Mouse (Mus musculus) thymus, postnatal 10 days (tissue): ENCODE data around the gene Mgmt.

Experiments
- DNase-seq, 2 experiments: peaks; one replicate each; pipeline ENCODE4 v3.0.0; 2021; ENCODE audit warnings: low spot score in 2 of 2

Gene Mgmt

DNA sequence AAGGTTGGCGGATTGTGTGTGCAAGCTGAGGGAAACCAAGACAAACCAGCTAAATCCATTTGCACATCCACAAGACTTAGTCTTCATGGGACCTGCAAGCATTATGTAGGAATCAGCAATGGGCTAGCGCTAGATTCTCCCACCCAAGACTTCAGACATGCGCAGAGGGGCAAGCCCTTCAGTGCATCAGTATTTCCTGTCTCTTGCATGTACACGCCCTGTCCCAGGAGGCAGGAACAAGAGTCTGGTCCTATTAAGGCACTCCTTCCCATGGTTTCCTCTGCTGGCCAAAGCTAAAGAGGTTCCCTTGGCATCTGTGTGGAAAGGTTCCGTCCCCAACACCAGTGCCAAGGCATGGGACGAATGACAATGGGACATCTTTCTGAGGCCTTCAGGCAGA, 166.7 kb downstream of the Mgmt start:
- no peak for DNase-seq

DNA sequence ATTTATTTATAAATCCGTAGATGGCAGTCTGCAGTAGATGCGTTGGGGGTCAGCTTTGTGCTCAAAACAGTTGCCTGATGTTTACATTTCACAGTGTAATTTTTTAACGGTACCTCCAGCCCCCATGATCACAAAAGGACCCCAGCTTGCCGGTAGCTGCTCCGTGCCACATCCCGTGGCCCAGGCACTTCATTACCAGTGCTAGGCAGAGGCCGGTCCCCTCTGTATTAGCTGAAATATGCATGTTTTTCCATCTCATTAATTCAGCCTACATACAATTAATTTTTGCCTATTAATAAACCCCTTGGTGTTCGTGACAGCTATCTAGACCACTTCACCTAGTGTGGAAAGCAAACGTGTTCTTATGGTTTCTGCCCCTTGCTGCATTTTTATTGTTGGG, 169.8 kb downstream of the Mgmt start:
- DNase-seq = no peak

DNA sequence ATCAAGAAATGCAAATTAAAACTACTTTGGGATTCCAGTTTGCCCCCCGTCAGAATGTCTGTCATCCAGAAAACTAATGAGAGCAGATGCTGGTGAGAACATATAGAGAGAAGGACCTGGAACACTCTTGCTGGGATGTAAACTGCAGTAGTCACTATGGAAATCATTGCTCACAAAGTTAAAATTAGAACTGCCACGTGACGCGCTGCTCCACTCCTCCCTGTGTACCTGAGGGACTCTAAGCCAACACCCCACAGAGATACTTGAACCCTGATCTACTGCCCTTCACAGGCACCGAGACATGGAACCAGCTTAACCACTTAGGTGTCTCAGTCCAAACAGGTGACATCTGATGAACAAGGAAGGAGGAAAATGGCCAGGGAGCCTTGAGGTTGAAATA, 171.0 kb downstream of the Mgmt start:
- no peak for DNase-seq

DNA sequence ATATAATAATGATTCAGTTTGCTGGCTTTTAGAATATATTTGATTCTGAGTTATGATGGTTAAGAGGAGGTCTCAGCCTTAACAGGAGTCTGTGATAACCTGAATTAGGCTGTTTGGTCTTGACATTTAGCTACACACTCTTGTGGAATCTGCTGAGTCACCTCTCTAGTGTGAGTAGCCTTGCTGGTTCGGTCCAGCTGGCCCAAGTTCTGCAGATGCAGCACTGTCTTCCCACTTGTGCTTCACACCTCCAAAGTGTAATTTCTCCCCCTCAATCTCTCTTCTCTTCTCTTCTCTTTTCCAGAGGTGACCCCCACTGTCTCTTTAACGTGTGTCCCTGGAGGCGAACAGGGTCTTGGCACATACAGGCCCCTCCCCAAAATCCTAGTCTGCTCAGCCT, 171.8 kb downstream of the Mgmt start:
- DNase-seq = no peak

DNA sequence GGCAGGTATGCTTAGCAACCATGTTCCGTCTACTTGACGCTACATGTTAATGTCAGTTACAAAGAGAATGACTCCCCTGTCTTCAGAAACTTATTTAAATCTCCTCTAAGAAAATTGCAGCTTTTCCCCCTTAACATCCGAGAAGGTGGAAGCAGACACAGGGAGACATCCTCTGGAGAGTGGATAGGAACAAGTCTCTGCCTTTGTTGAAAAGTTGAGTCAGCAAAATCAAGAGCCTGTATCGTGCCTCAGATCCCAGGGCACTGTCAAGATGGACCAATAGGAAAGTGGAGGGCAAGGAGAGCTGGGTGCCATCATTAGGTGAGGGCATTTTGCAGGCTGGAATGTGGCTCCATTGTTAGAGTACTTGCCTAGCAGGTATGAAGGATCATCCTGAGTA, 172.6 kb downstream of the Mgmt start:
- DNase-seq = no peak

DNA sequence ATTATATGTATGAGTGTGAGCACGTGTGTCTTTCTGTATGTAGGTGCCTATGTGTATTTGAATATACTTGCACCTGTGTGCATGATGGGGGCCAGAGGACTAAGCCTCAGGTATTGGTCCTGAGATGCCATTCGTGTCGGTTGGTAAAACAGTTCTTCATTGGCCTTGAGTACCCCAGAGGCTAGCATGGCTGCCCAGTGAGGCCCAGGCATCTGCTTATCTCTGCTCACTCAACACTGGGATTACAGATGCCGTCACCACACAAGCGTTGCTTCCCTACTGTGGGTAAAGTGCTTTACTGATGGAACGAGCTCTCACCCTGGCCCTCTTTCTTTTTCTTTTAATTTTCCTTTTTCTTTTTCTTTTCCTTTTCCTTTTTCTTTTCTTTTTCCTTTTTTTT, 173.3 kb downstream of the Mgmt start:
- DNase-seq = no peak

DNA sequence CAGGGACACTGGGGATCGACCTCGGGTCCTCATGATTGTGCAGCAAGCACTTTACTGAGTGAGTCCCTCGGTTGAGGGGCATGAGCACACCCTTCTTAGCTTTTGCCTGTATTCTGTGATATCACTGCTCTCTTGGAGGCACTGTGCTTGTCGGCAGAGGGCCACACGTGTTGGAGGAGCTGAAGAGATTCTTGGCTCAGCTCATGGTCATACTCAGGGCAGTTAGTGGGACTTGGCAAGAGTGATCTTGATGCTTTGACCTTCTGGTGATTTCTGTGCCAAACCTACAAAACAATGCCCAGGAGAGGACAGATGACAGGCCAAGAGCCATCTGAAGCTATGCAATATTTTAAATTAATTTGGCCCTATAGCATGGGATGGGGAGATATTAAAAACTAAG, 174.4 kb downstream of the Mgmt start:
- no peak for DNase-seq

DNA sequence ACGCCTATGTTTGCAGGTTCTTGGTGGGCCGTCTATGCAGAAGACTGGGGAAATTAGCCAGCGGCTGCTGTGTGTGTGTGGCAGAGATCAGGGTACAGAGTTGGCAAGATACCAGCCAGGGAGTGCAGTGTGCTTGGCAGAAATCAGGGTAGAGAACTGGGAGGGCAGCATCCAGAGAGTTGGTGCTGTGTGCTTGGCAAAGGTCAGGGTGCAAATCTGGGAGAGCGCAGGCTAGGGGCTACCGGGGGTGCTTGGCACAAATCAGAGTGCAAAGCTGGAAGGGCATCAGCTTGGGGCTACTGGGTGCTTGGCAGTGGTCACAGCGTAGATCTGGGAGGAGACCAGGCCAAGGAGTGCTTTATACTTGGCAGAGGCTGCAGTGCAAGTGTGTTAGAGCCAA, 175.4 kb downstream of the Mgmt start:
- DNase-seq = no peak

DNA sequence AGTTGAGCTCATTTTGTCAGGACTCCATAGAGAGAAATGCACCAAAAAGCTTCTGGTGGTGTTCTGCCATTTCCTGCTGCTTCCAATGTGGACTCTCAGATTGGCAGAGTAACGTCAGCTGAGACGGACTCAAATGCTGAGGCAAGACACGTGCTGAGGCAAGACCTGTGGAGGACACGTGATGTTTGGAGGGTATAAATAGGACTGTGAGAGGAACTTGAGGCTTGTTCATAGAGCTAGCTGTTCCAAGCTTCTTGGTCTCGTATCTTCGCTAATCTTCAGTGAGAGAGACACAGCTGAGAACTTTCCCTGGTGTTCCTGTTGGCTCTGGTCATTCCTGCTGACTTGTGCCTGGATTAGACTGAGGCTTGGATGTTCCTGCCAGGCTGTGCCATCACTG, 176.9 kb downstream of the Mgmt start:
- DNase-seq = no peak

DNA sequence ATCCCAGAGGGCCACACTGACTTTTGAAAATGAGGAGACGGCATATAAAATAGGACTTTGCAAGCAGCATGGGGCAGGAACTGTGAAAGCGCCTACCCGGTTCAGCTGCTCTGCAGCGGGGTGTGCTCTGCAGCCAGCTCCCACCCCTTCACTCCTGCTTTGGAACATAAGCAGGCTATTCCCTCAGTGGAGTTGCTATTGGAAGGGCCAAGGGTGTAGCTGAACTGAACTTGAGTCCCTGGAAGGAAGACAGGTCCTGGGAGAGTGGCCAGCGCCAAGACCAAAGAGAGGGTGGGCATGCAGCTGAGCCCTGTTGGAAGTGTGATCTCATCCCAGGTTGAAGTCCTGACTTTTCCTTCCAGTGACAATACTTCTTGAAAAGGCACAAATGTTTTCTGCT, 179.5 kb downstream of the Mgmt start:
- no peak for DNase-seq

DNA sequence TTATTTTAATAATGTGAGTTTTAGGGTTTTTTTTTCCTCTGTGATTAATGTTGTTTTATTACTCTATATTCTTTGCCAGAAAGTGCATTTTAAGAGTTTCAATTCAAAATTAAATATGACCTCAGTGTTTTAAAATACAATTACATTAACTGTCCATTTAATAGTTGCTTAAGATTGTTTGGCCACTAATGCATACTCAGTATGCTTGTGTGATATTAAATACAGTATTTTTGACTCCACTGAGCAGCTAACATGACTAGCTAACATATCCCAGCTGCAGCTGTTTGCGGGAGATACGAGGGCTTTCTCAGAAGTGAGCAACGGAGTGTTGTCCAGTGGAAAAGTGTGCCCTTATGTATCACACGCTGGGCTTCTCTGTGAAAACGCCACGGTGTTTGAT, 179.9 kb downstream of the Mgmt start:
- DNase-seq = no peak

DNA sequence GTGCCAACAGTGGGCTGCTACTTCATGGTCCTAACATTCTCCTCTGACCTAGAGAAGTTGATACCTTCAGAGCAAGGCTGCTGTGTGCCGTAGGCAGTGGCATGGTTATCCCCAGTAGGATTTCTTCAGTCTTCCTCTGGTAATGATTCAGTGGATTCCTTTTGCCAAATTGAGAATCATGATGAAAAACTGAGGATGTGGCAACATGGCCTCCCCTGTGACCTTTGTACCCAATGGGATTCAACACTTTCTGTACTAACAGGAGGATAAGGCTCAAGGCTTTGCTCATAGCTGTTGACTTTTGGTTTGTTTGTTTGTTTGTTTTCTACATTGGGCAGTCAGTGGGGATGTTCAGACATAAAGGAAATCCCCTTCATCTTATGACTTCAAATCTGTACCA, 180.9 kb downstream of the Mgmt start:
- no peak for DNase-seq

DNA sequence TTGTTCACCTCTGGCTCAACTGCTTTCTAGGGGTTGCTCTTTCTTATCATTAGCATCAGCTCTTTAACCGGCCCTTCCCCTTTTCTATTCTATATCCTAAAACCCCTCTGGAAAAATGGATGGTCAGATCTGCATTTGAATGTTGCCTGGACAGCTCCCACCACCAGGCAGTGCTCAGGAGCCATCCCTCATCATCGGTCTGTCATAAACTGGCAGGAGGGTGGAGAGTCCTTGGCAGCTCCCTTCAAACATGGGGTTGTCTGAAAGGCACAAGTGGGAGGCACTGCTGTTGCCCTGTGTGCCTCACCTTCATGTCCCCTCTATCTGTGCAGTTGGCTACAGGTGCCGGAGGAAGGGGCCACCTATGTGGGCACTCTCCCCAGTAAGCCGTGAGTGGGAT, 185.8 kb downstream of the Mgmt start:
- no peak for DNase-seq

DNA sequence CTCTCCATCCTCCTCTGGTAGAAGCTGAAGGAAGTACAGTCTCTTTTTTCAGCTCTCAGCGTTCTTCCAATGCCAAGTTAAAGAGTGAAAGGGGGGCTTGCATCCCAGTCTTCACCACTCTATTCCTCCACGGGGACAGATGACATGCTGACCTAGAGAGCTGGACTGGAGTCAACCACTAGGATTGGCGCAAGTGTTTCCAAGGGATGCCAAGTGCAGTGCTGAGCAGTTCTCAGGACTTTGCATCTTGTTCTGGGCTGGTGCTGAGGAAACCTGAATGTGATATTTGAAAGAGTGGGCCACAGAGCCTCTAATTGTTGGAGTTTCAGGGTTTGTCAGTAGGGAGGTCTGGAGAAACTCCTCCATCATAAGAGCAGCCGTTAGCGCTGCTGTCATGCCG, 187.8 kb downstream of the Mgmt start:
- no peak for DNase-seq

DNA sequence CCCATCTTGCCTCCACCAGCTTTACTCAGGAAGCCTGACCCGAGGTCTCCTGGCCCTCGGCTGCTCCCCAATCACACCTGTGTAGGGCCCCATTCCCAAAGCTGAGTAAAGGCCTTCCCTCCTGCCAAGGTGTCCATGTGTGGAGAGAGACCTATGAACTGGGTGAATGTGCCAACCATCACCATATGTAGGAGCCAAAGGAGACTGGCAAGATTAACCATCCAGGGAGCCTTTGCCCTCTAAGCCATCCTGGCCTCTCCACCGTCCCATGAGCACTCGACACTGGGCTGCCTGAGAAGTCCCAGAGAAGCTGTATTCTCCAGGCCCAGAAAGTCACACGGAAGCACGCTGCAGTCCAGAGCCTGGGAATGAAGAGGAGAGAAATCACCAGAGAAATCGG, 190.2 kb downstream of the Mgmt start:
- DNase-seq = no peak

DNA sequence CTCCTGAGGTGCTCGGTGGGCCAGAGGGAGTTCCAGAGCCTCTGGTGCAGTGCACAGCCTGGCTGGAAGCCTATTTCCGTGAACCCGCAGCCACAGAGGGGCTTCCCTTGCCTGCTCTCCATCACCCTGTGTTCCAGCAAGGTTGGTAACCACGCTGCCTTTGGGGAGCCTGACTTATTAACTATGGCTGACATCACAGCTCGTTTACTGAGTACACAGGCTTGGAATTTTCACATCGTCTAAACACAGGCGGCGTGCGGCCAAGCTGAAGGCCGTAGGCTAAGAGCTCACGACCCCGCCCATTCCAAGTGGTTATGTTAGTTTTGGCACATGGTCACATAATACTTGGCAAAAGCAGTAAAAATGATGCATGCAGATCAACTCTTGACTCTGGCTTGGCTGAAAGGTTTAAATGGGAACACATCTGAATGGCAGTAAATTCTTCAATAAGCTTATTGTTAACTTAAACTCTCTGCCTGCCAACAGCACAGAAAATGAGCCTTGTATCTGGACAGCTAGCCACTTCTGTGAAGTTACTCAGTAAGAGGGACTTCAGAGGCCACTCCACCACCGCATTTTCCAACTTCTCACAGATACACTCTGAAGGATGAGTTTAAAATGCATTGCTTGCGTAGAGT, 191.7 kb downstream of the Mgmt start:
- no peak for DNase-seq

DNA sequence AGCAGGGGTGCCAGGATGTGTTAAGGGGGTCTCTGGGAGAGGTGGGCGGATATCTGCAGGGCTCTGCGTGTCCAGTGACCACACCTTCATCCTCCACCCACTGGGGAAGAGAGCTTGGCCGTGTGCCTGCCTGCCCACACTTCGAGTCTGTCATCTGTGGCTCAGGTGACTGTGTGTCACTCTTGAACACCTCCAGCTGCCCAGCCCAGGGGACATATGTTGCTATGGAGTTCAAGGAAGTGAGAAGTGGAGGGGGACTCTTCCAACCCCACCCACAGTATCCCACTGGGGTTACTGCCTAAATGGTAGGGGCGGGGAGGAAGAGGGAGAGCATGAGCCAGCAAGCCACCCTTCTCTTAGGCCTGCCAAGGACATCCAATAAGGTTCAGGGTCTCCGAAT, 192.7 kb downstream of the Mgmt start:
- DNase-seq = no peak

DNA sequence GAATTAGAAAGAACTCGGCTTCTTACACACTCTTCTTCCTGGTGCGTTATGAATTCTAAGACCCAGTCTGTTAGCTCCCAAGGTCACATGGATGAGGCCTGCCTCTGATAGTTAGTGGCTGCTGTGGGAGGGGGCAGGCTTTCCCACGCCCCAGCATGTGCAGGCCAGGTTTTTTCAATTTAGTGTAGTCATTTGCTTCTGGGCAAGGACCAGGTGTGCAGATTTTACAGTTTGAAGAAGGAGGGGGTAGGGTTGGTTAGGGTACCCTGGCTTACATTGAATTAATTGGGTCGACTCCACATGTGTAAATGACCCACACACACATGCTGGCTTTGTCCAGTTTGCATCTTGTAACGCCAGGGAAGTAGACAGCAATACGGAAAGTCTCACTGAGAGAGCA, 193.7 kb downstream of the Mgmt start:
- no peak for DNase-seq

DNA sequence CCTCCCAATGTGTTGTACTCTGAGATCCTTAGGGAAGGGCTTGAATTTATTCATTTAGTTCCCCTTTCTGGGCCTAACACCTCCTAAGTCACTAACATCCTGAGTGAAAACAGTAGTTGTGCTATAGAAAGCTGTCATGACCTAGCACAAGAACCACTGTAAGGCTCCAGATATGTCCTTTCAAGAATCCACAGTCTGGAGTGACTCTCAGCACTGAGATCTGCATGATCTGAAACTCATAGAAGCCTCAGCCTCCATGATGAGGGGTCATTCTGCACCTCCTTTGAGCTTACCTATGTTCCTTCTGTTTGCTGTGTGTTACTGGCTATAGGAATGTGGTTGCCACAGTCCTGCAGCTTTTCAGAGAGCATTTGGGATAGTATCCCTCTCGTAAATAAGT, 200.1 kb downstream of the Mgmt start:
- DNase-seq = no peak

DNA sequence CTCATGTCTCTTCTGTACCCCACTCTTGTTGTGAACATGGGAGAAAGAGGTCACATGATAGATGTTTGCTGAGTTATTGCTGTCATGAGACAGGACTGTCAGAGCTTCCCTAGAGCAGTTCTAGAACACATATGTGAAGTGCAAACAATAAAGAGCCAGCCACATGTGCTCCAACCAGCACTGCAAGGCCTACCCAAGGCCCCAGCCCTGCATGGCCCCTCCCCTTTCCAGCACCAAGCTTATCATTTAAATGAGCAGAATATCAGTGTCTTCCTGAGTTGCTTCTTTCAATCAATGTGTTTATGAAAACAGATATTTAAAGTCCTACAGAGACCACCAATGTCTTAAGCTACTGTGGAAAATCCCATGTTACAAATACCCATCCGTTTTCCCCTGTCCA, 201.3 kb downstream of the Mgmt start:
- DNase-seq = no peak

DNA sequence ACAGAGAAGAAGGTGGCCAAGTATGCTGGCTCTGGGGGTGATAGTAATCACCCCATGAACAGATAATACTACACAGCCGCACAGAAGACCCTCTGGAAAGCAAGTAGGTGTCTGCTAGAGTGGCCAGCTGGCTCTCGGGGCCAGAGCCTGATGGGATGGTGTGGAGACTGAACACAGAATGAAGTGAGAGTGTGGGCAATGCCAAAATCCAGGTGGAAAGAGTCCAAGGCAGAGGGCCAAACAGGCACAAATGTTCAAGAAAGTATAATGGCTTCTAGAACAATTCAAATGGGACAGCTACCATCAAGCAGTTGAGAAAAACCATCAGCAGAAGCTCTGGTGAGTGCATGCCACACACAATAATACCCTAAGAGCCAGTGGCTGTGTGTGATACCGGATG, 205.4 kb downstream of the Mgmt start:
- DNase-seq = no peak

DNA sequence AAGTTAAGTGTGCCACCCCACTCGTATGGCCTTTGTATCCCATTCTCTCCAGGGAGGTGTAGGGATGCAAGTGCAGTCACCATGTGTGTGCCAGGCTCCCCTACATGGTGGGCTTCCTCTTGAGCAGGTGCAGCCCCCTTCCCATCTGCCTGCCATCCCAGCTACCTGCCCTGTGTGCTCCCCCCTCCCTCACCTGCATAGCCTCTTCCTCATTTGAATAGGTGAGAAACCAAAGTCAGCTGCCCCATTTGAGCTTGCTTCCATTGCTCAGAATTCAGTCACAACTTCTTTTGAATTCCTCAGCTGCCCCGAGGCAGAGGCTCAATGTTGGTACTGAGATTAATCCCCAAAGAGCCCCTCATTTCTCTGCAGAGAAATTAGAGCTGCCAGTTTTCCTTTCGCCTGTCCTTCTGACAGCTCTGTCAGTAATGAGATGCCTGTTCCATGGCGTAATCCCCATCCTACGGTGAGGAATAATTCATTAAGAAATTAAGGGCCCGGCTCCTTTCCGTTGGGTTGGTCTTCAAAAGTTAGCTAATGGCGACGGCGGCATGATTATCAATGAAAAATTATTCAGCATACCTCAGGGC, 208.3 kb downstream of the Mgmt start:
- no peak for DNase-seq

DNA sequence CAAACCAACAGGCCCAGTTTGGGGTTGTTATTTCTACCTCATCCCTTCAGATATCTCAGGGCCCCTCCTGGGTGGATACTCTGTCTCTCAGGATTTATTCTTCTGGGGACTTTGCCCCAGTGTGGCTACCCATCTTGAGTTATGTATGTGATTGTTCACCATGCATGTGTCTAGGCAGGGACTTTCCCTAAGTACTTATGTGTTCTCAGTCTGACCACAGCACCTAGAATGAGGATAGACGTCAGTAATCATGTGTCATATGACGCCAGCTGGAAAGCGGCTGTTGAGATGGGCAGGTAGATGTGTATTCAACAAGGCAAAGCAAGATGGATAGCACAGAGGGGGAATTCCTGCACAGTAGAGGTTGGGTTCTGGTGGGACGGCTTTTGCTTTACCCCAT, 217.7 kb downstream of the Mgmt start:
- DNase-seq = no peak

DNA sequence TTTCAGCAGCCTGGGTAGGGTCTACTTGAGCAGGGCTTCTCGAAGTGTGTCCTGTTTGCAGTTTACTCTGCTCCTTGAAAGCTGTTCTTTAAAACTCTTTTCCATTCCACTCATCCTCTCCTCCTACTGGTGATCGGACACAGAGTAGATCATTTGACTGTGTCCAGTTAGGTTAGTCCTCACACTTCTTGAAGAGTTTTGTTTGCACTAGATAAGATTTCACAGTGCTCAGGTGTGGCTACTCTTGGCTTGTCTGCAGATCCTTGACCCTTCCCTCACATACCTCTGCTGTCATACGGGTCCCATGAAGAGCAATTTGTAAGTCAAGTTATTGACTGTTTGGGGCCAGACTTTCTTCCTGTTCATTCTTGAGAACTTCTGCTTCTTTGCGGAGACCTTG, 221.8 kb downstream of the Mgmt start:
- no peak for DNase-seq
